Mouse (Mus musculus) macrophage (primary cell): ENCODE measurements around the gene Tmem212. TPM values are rescaled to one million over a fixed set of nuclear protein-coding genes. Genes with fewer than 3 reads are reported as not detected.
A peak's percentile ranks its signal among the peaks of the same experiment; 100 is the strongest.
"Not testable (repeated sequence)": the region's sequence is repeated elsewhere in the genome, so short reads cannot be mapped to it uniquely, and the experiment has no call there.

Experiments
- H3K27ac ChIP-seq: fragments of 350-480 bp; formaldehyde crosslinking; 2 replicates; pipeline ENCODE4 v1.9.0; 2021
- H3K36me3 ChIP-seq: fragments of 350-480 bp; formaldehyde crosslinking; 2 replicates; pipeline ENCODE4 v1.9.0; 2021; ENCODE audit errors: inconsistent target
- H3K4me3 ChIP-seq: fragments of 350-480 bp; formaldehyde crosslinking; 2 replicates; pipeline ENCODE4 v1.9.0; 2021; ENCODE audit errors: inconsistent target
- H3K79me2 ChIP-seq: fragments of 350-480 bp; formaldehyde crosslinking; 2 replicates; pipeline ENCODE4 v1.9.0; 2021; ENCODE audit errors: inconsistent target
- WGBS: methylation state at CpG from one replicate; pipeline ENCODE4 v1.1.7; 2026; ENCODE audit warnings: inconsistent platforms; ENCODE audit not compliant: missing documents; 5-methylcytosine and 5-hydroxymethylcytosine counted together
- polyA plus RNA-seq: library from polyadenylated mRNA; stranded (reverse); fragments of 250-400 nt; gene quantifications from 3 replicates; pipeline ENCODE4 v1.2.4, GENCODE M21; 2018; ENCODE audit warnings: inconsistent platforms
- total RNA-seq, 78 experiments: library from RNA; depleted of rRNA; stranded (reverse); fragments of 250-400 nt; gene quantifications; 1 replicate in 9 of 78; 2 replicates in 24 of 78; 3 replicates in 43 of 78; 4 replicates in 2 of 78; pipeline ENCODE4 v1.2.4; 2018; ENCODE audit warnings: inconsistent platforms in 56 of 78

Tmem212 gene
- total RNA-seq (2018; cell fraction: chromatin; rRNA removed), result not detected
- not detected for total RNA-seq (2018; cell fraction: cytosol; rRNA removed)
- not detected for total RNA-seq (2018; cell fraction: nucleus; rRNA removed)
- polyA plus RNA-seq, result not detected in 3 replicates

- 83% methylated on average over 8 of the region's 8 CpGs for WGBS
- Histone ChIP-seq H3K79me2 (no peaks in the 10 kb centered on the region), H3K27ac (no peak within 1 kb of the TSS), H3K36me3 (no peaks in the 10 kb centered on the region), H3K4me3 (no peak within 1 kb of the TSS)
These were observed at the start of gene Tmem212 for GRCm38 (mm10) chr3:27896318-27896892. TSS of gene Tmem212 (minus strand) at chr3:27896368.

DNA sequence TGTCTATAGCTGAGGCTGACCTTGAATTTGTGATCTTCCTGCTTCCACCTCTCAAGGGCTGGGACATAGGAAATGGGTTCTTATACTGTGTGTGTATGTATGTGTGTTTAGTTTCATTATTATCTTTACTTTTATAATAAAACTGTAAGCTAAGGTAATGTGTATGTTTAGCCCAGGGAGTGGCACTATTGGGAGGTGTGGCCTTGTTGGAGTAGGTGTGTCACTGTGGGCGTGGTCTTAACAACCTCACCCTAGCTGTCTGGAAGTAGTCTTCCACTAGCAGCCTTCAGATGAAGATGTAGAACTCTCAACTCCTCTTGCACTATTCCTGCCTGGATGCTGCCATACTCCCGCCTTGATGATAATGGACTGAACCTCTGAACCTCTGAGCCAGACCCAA is 49.2 kb upstream of the Tmem212 start:
- WGBS, result 97% methylated on average over 2 of the region's 2 CpGs
- not testable (repeated sequence) for H3K4me3 ChIP-seq, H3K27ac ChIP-seq, H3K36me3 ChIP-seq, H3K79me2 ChIP-seq

DNA sequence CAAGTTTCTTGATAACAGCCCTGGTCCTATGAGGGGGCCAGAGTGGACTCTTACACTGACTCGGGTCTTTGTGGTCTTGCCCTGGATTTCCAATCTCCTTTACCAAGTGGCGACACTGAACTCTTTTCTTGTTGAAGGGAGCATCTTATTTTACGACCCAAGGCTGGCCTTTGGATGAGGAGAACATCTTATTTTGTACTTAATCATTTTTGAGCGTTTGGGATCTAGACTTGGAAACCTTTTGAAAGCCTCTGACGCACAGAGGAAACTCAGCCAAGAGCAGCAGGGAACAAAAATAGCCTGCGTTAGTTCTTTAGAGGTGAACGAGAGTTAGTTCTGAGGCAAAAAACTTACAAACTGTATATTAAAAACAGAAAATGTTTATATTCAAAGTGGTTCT is 46.8 kb upstream of the Tmem212 start:
- Histone ChIP-seq H3K4me3 (no peak overlapping the region), H3K27ac (no peak overlapping the region), H3K79me2 (no peaks in the 10 kb centered on the region), H3K36me3 (no peaks in the 10 kb centered on the region)
- WGBS, result 96% methylated on average over 7 of the region's 7 CpGs

- Histone ChIP-seq H3K27ac (no peak overlapping the region), H3K36me3 (no peaks in the 10 kb centered on the region)
- 89% methylated on average over 3 of the region's 3 CpGs for WGBS
These were observed 45.5 kb upstream of the Tmem212 start for GRCm38 (mm10) chr3:27941634-27942033.

DNA sequence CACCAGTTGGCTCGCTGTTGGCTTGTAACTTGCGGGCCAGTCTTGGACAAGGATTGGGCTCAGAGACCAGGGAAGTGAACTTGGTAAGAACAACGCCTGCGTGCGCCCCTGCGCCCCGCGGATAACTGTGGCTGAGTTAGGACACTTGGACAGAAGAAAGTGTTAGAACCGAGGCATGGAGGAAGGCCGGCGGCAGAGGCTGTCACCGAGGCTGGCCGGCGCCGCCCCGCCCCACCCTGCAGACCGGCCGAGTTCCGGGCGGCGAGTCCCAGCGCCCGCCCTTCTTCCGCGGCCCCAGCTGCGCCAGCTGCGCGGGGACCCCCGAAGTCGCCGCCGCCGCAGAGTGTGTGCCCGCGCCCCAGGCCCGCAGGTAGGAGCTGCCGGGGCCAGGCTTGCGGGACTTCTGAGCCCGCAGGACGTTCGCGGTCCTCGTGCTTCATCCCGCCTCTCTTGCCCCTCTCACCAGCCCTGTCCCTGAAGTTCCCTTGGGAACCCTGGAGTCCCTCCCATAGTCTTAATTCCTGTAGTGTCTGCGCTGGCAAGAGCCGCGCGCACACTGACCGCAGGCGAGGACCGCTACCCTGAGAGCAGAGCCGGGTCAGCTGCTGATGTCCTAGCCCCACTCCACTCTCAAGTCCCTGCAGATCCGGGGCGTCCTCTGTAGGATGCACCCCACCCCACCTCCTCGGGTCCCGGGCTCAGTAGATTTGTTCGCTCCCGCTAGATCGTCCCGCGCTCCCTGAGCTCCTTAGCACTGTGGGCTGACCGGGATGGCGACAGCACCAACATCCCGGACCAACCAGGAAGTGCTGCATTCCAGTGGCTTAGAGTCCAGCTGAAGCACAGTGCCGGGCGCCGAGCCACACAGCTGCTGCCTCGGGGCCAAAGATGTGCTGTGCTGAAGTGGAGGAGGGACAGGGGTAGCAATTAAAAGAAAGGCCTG is 42.5 kb upstream of the Tmem212 start, which contains the start of gene Pld1:
TSS of gene Pld1 (plus strand) at position 315 of the 943 bp plus-strand sequence.
- WGBS, result under 1% methylated on average over 56 of the region's 68 CpGs
- H3K27ac ChIP-seq, result peak within 1 kb of the TSS; percentile 22; the same call in 1 of the 2 replicates
- peak within 1 kb of the TSS; percentile 70 for H3K4me3 ChIP-seq
- H3K79me2 ChIP-seq, result no peaks in the 10 kb centered on the region
- no peaks in the 10 kb centered on the region for H3K36me3 ChIP-seq

More at GRCm38 (mm10) chr3:27941634-27942033, 45.5 kb upstream of the Tmem212 start:
- H3K79me2 ChIP-seq, result no peaks in the 10 kb centered on the region
- no peak overlapping the region for H3K4me3 ChIP-seq

DNA sequence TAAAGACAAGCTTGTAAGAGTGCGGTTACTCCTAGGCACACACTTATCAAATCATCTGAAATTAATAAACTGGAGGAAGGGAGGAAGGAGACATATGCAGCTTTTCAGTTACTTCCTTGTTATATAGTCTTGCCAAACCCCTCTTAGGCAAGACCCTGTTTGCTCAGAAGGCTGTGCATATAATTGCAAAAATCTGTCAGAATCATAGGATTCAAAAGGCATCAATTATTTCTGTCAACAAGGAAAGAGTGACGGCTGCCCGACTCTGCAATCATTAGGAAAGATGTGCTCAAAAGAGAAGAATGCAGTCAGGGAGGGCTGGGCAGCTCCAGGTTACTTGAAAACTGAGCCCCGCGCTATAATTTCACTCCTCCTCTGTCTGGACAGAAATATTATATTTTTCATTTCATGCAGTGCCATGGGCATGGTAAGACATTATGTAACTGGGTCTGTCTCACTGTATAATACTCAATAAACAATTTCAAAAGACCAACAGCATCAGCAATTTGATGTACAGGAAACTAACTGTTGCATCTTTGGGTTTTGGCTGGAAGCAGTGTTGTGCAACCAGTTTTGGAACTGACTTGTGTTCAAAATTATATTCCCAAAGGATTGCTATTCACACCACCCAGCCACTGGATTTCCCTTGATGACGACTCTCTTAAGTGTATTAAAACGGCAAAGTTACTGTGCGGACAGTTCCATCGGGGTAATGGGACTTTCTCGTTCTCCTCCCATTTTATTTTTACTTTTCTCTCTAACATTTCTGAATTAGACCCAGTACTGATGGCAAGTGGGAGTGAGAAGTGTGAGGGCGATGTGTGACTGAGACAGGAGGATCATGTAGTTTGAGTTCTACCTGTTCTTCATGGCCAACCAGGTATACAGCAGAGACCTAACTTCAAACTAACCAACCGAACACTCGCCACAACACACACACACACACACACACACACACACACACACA is 41.3 kb upstream of the Tmem212 start:
- H3K36me3 ChIP-seq, result no peaks in the 10 kb centered on the region
- H3K4me3 ChIP-seq, result no peak overlapping the region
- H3K79me2 ChIP-seq, result no peaks in the 10 kb centered on the region
- no peak overlapping the region for H3K27ac ChIP-seq
- 70% methylated on average over 9 of the region's 13 CpGs for WGBS

GRCm38 (mm10) chr3:27936731-27937130 is 40.6 kb upstream of the Tmem212 start:
- WGBS, result 79% methylated on average over 5 of the region's 5 CpGs
- H3K36me3 ChIP-seq, result no peaks in the 10 kb centered on the region
- no peaks in the 10 kb centered on the region for H3K79me2 ChIP-seq
- no peak overlapping the region for H3K27ac ChIP-seq
- H3K4me3 ChIP-seq, result no peak overlapping the region

GRCm38 (mm10) chr3:27935644-27936043 is 39.5 kb upstream of the Tmem212 start:
- 78% methylated on average over 3 of the region's 3 CpGs for WGBS
- Histone ChIP-seq H3K27ac (no peak overlapping the region), H3K79me2 (no peaks in the 10 kb centered on the region), H3K4me3 (no peak overlapping the region), H3K36me3 (no peaks in the 10 kb centered on the region)

GRCm38 (mm10) chr3:27932391-27932790 is 36.2 kb upstream of the Tmem212 start:
- WGBS, result 96% methylated on average over 5 of the region's 5 CpGs

DNA sequence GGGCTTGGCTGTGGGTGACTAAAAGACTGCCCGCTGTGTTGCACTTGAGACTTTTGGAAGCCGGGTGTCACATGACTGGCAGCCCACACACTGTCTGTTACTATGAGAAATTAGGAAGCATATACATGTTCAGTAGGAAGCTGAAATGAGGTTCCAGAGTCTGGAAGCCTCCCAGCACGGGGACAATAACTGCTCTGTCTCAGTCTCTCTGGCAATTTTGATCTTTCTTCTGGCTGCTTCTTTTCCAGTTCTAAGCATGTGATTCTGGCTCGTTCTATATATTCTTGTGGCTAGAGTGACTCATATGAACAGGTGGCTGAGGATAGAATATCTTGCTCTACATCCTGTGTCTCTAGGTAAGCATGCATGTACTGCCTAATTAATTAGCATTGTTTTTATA is 33.1 kb upstream of the Tmem212 start:
- no peak overlapping the region for H3K4me3 ChIP-seq
- H3K27ac ChIP-seq, result no peak overlapping the region
- no peaks in the 10 kb centered on the region for H3K36me3 ChIP-seq
- no peaks in the 10 kb centered on the region for H3K79me2 ChIP-seq
- 92% methylated on average over 4 of the region's 4 CpGs for whole genome bisulfite sequencing

More at GRCm38 (mm10) chr3:27932391-27932790, 36.2 kb upstream of the Tmem212 start:
- Histone ChIP-seq H3K36me3 (no peaks in the 10 kb centered on the region), H3K4me3 (no peak overlapping the region), H3K79me2 (no peaks in the 10 kb centered on the region), H3K27ac (no peak overlapping the region)

DNA sequence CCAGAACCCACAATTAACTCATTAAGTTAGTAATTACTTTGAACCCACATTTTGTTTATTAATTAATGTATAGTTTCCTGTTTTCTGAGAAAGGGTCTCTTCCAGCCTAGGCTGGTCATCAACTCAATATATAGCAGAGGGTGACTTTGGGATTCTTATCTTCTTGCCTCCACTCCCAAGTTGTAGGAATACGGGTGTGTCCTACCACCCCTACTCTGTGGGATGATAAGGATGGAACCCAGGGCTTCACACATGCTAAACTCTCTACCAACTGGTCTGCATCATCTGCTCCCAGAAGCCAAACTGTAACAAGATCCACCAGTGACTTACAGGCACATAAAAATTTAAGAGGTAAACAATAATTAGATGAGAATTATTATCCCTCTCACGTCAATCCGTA is 27.9 kb upstream of the Tmem212 start:
- Histone ChIP-seq H3K36me3 (no peaks in the 10 kb centered on the region), H3K79me2 (no peaks in the 10 kb centered on the region), H3K27ac (no peak overlapping the region), H3K4me3 (no peak overlapping the region)
- 85% methylated on average over 3 of the region's 3 CpGs for WGBS

GRCm38 (mm10) chr3:27921268-27922020 is 25.3 kb upstream of the Tmem212 start:
- Histone ChIP-seq H3K4me3 (no peak overlapping the region), H3K36me3 (no peaks in the 10 kb centered on the region), H3K27ac (no peak overlapping the region), H3K79me2 (no peaks in the 10 kb centered on the region)
- WGBS, result 92% methylated on average over 11 of the region's 11 CpGs

GRCm38 (mm10) chr3:27918656-27919436 is 22.7 kb upstream of the Tmem212 start:
- Histone ChIP-seq H3K4me3 (no peak overlapping the region), H3K27ac (no peak overlapping the region), H3K36me3 (no peaks in the 10 kb centered on the region), H3K79me2 (no peaks in the 10 kb centered on the region)
- 89% methylated on average over 14 of the region's 14 CpGs for WGBS
